Mouse (Mus musculus) megakaryocyte-erythroid progenitor cell, adult 5 weeks (primary cell): Measurements from ENCODE around the gene Prpsap1. TPM values are rescaled to one million over a fixed set of nuclear protein-coding genes. Genes with fewer than 3 reads are reported as not detected.

Experiments used
- polyA plus RNA-seq: library from polyadenylated mRNA; stranded (reverse); fragments of >175 nt; gene quantifications from 2 replicates; pipeline ENCODE4 v1.2.3, GENCODE M21; 2012

Prpsap1 gene
- polyA plus RNA-seq: 73.0 and 78.3 TPM in 2 replicates

GRCm38 (mm10) chr11:116493795-116494252, at the start of gene Prpsap1:
Prpsap1 (minus strand) TSS chr11:116494202.

GRCm38 (mm10) chr11:116530187-116531147, 36.5 kb upstream of the Prpsap1 start, which contains the start of gene Sphk1:
Sphk1 (plus strand) TSS chr11:116530925.

GRCm38 (mm10) chr11:116466141-116466540, 27.9 kb downstream of the Prpsap1 start, which contains the start of gene Qrich2:
Qrich2 (minus strand) TSS chr11:116466241.

GRCm38 (mm10) chr11:116433356-116434286, 60.4 kb downstream of the Prpsap1 start, which contains the start of gene Ubald2:
Ubald2 (plus strand) TSS chr11:116434094.

Other genes starting within 250 kb of the Prpsap1 start
- 59.2 and 66.7 TPM in 2 replicates for gene Srp68, start 220.0 kb downstream of the Prpsap1 start, polyA plus RNA-seq
- 0.13 and 0.17 TPM in 2 replicates for gene Galr2, start 213.3 kb downstream of the Prpsap1 start, polyA plus RNA-seq
- 12.4 and 14.8 TPM in 2 replicates for gene Exoc7, start 187.0 kb downstream of the Prpsap1 start, polyA plus RNA-seq
- 0.35 and 1.3 TPM in 2 replicates for gene Foxj1, start 158.8 kb downstream of the Prpsap1 start, polyA plus RNA-seq
- 9.0 and 10.1 TPM in 2 replicates for gene Rnf157, start 81.2 kb downstream of the Prpsap1 start, polyA plus RNA-seq
- gene Ubald2, start 60.1 kb downstream of the Prpsap1 start, polyA plus RNA-seq: 706 and 748 TPM in 2 replicates
- gene Qrich2, start 28.0 kb downstream of the Prpsap1 start, polyA plus RNA-seq: not detected in 2 replicates
- 69.4 and 73.3 TPM in 2 replicates for gene Sphk1, start 36.7 kb upstream of the Prpsap1 start, polyA plus RNA-seq
- gene Ube2o, start 87.2 kb upstream of the Prpsap1 start, polyA plus RNA-seq: 27.4 and 35.3 TPM in 2 replicates
- gene Aanat, start 92.2 kb upstream of the Prpsap1 start, polyA plus RNA-seq: not detected in 2 replicates
- gene Rhbdf2, start 132.8 kb upstream of the Prpsap1 start, polyA plus RNA-seq: 25.8 and 32.5 TPM in 2 replicates
- gene Prcd, start 159.3 kb upstream of the Prpsap1 start, polyA plus RNA-seq: not detected in 2 replicates
- gene Cygb, start 160.1 kb upstream of the Prpsap1 start, polyA plus RNA-seq: 0.11 and 0.12 TPM in 2 replicates